Mouse (Mus musculus): ENCODE results near the gene Polr3gl.

The Polr3gl gene

GRCm38 (mm10) chr3:96598156-96599068, 4.4 kb upstream of the Polr3gl start:
- in situ Hi-C loops (cut with MboI, MseI): no loop called here

GRCm38 (mm10) chr3:96597435-96597891, 3.5 kb upstream of the Polr3gl start:
- in situ Hi-C loops (cut with MboI, MseI): no loop called here

- in situ Hi-C loops (cut with MboI, MseI): no loop called here
These were observed 2.9 kb upstream of the Polr3gl start for GRCm38 (mm10) chr3:96596855-96597254.

- in situ Hi-C loops (cut with MboI, MseI): no loop called here
These were observed 2.3 kb upstream of the Polr3gl start, which contains the start of gene Ankrd34a for GRCm38 (mm10) chr3:96596228-96596707. Ankrd34a (plus strand) TSS chr3:96596636.

- in situ Hi-C loops (cut with MboI, MseI): no loop called here
These were observed 1.7 kb upstream of the Polr3gl start for GRCm38 (mm10) chr3:96595661-96596060.

GRCm38 (mm10) chr3:96594851-96595250, 870 bp upstream of the Polr3gl start:
- in situ Hi-C loops (cut with MboI, MseI): no loop called here

- in situ Hi-C loops (cut with MboI, MseI): no loop called here
These were observed 607 bp downstream of the Polr3gl start for GRCm38 (mm10) chr3:96593374-96593773.

- in situ Hi-C loops (cut with MboI, MseI): no loop called here
These were observed 3.3 kb downstream of the Polr3gl start for GRCm38 (mm10) chr3:96590657-96591056.

- in situ Hi-C loops (cut with MboI, MseI): loop anchor here (5.0 kb wide), 1 partner anchor 41 kb away; no protein-coding TSS in a partner anchor
These were observed 10.6 kb downstream of the Polr3gl start for GRCm38 (mm10) chr3:96583386-96583785.

GRCm38 (mm10) chr3:96581771-96582515, 12.0 kb downstream of the Polr3gl start:
- in situ Hi-C loops (cut with MboI, MseI): loop anchor here (5.0 kb wide), 1 partner anchor 40 kb away; no protein-coding TSS in a partner anchor

- in situ Hi-C loops (cut with MboI, MseI): loop anchor here (5.0 kb wide), 1 partner anchor 39 kb away; no protein-coding TSS in a partner anchor
These were observed 12.8 kb downstream of the Polr3gl start for GRCm38 (mm10) chr3:96581141-96581540.

- in situ Hi-C loops (cut with MboI, MseI): loop anchor here (5.0 kb wide), 1 partner anchor 38 kb away; no protein-coding TSS in a partner anchor
These were observed 14.0 kb downstream of the Polr3gl start for GRCm38 (mm10) chr3:96579885-96580454.

- in situ Hi-C loops (cut with MboI, MseI): no loop called here
These were observed 14.7 kb downstream of the Polr3gl start for GRCm38 (mm10) chr3:96579239-96579750.

- in situ Hi-C loops (cut with MboI, MseI): no loop called here
These were observed 15.3 kb downstream of the Polr3gl start for GRCm38 (mm10) chr3:96578561-96579238.

- in situ Hi-C loops (cut with MboI, MseI): no loop called here
These were observed 16.4 kb downstream of the Polr3gl start for GRCm38 (mm10) chr3:96577566-96577965.

- in situ Hi-C loops (cut with MboI, MseI): no loop called here
These were observed 17.1 kb downstream of the Polr3gl start, which contains the start of gene Gm16253 for GRCm38 (mm10) chr3:96576690-96577541. Gm16253 (plus strand) TSS chr3:96576984.

- in situ Hi-C loops (cut with MboI, MseI): no loop called here
These were observed 17.8 kb downstream of the Polr3gl start for GRCm38 (mm10) chr3:96576005-96576658.

GRCm38 (mm10) chr3:96575272-96575984, 18.6 kb downstream of the Polr3gl start:
- in situ Hi-C loops (cut with MboI, MseI): no loop called here

Measured in regulatory T cell (primary cell).